Mouse (Mus musculus): ENCODE measurements around the gene Ccsap.

GRCm38 (mm10) chr8:123860386-123860785 is 377 bp upstream of the Ccsap start:
- no peak for TF ChIP-seq CTCF (IDR thresholded peaks at IDR 0.05; ENCODE audit: extremely low read depth, insufficient read depth, low read length)
- TF ChIP-seq POLR2A (IDR thresholded peaks at IDR 0.05; ENCODE audit: extremely low read depth, insufficient read depth, low read length): no peak
